Comparison of ENCODE assay signal across 9 mouse cellular contexts in the genomic region with DNA sequence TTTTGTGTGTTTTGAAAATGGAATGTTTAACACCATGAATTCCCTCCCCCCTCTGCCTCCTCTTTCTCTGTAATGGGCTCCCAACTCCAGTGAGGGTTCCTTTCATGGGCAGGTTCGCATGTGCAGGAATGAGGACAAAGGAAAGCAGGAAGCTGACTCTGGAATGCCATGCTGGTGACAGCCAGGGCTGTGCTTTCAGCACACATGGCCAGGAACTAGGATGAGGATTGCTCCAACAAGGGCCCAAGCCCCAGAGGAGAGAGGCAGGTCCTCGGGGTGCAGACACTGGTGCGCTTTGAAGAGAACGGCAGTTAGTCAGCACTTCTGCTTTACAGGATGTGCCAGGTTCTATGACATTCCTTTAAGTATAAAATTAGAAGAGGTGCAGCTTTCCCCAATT.
DNase-seq lines count a peak whose midpoint lies in the region; ATAC-seq and TF ChIP-seq lines count a peak whose summit lies in the region.
"Had no signal": no experiment of that assay in that cellular context is flagged by ENCODE, and none has a peak within 500 bp of the region (broad histone marks: within the 10 kb centered on the region; RNA-seq: fewer than 3 reads in every experiment).

No protein-coding gene starts in this region.

- peak; percentile 9 for DNase-seq in right cerebral cortex, adult 18-20 months
- DNase-seq in right cerebral cortex, postnatal 4 days: no peak
- DNase-seq in gastrocnemius, postnatal 14 days: no peak
- DNase-seq in kidney, adult 2 months: no peak
- no peak for DNase-seq in kidney, postnatal 10 days
- DNase-seq: lung, postnatal 36 days had no signal

- no peak for TF ChIP-seq POLR2A in kidney, adult 2 months (IDR thresholded peaks at IDR 0.05; ENCODE audit: low read depth, low read length)

- H3K27me3 ChIP-seq in forebrain, embryonic 12.5 days: no peaks in the 10 kb centered on the region
- no peaks in the 10 kb centered on the region for H3K27me3 ChIP-seq in limb, embryonic 12.5 days
- no peaks in the 10 kb centered on the region for H3K27me3 ChIP-seq in stomach, embryonic 16.5 days (ENCODE audit: control insufficient read depth, insufficient read depth, low read length)
- no peaks in the 10 kb centered on the region for H3K27me3 ChIP-seq in kidney, adult 2 months (replicated peaks; ENCODE audit: control insufficient read depth, insufficient read depth, low read length)

- 18% methylated on average over 4 of the region's 4 CpGs for WGBS in forebrain, embryonic 12.5 days
- 23% methylated on average over 4 of the region's 4 CpGs for WGBS in limb, embryonic 12.5 days
- WGBS in stomach, embryonic 16.5 days: 32% methylated on average over 4 of the region's 4 CpGs
- 56% methylated on average over 4 of the region's 4 CpGs for WGBS in kidney, adult 2 months

- H3K4me1 ChIP-seq in forebrain, embryonic 12.5 days: peaks cover 32% of the 10 kb centered on the region
- H3K4me1 ChIP-seq in limb, embryonic 12.5 days (replicated peaks): peaks cover 21% of the 10 kb centered on the region
- H3K4me1 ChIP-seq in stomach, embryonic 16.5 days (ENCODE audit: control insufficient read depth, insufficient read depth, low read length): peaks cover 9% of the 10 kb centered on the region; the same call in 1 of the 2 replicates
- H3K4me1 ChIP-seq in kidney, adult 2 months (ENCODE audit: control insufficient read depth, insufficient read depth, low read length): no peaks in the 10 kb centered on the region

- no peaks in the 10 kb centered on the region for H3K36me3 ChIP-seq in forebrain, embryonic 12.5 days (replicated peaks)
- peaks cover 18% of the 10 kb centered on the region; the same call in 1 of the 2 replicates for H3K36me3 ChIP-seq in limb, embryonic 12.5 days
- 0 out of 2 replicates have a peak, but pooled peaks cover 4% of the 10 kb centered on the region for H3K36me3 ChIP-seq in stomach, embryonic 16.5 days (ENCODE audit: control insufficient read depth, insufficient read depth, low read length)
- no peaks in the 10 kb centered on the region for H3K36me3 ChIP-seq in kidney, adult 2 months (ENCODE audit: control insufficient read depth, insufficient read depth, low read length)

- ATAC-seq in forebrain, embryonic 12.5 days (ENCODE audit: low FRiP score): peak; percentile 83
- peak; percentile 28; the same call in 1 of the 2 replicates for ATAC-seq in limb, embryonic 12.5 days (ENCODE audit: insufficient number of reproducible peaks, insufficient read depth, low FRiP score, low TSS enrichment, low read depth)
- no peak for ATAC-seq in stomach, embryonic 16.5 days (ENCODE audit: insufficient read depth, low FRiP score)

- H3K4me3 ChIP-seq in forebrain, embryonic 12.5 days (replicated peaks): no peak overlapping the region
- H3K4me3 ChIP-seq in limb, embryonic 12.5 days (replicated peaks): no peak overlapping the region
- no peak overlapping the region for H3K4me3 ChIP-seq in stomach, embryonic 16.5 days (replicated peaks; ENCODE audit: low read length)
- no peak overlapping the region for H3K4me3 ChIP-seq in kidney, adult 2 months (ENCODE audit: insufficient read depth, low read depth, low read length)

- intact Hi-C loops in gastrocnemius, postnatal 14 days (cut with DNase I; ENCODE audit: low total_unique reads): no loop called here

- peak overlapping the region; percentile 29; the same call in 1 of the 2 replicates for H3K9ac ChIP-seq in forebrain, embryonic 12.5 days
- H3K9ac ChIP-seq in limb, embryonic 12.5 days (replicated peaks): no peak overlapping the region
- no peak overlapping the region for H3K9ac ChIP-seq in stomach, embryonic 16.5 days (ENCODE audit: low read length)

- peak overlapping the region; percentile 33 for H3K4me2 ChIP-seq in forebrain, embryonic 12.5 days
- no peak overlapping the region for H3K4me2 ChIP-seq in limb, embryonic 12.5 days
- no peak overlapping the region for H3K4me2 ChIP-seq in stomach, embryonic 16.5 days (ENCODE audit: low read depth, low read length)

- peak overlapping the region; percentile 96 for H3K27ac ChIP-seq in forebrain, embryonic 12.5 days
- peak overlapping the region; percentile 78 for H3K27ac ChIP-seq in limb, embryonic 12.5 days
- 0 out of 2 replicates have a peak overlapping the region, but pooled peaks have one; percentile 34 for H3K27ac ChIP-seq in stomach, embryonic 16.5 days (ENCODE audit: low read length)
- H3K27ac ChIP-seq in kidney, adult 2 months (ENCODE audit: insufficient read depth, low read depth, low read length): no peak overlapping the region

- no peak for TF ChIP-seq CTCF in kidney, adult 2 months (conservative IDR thresholded peaks at IDR 0.05; ENCODE audit: insufficient read depth, insufficient read length, low read depth, low read length)

- H3K9me3 ChIP-seq in forebrain, embryonic 12.5 days: no peaks in the 10 kb centered on the region
- H3K9me3 ChIP-seq in limb, embryonic 12.5 days: no peaks in the 10 kb centered on the region
- H3K9me3 ChIP-seq in stomach, embryonic 16.5 days (replicated peaks; ENCODE audit: control insufficient read depth, low read length): no peaks in the 10 kb centered on the region
